ENCODE assay signal across 24 mouse cellular contexts in genomic region chr7:91397827-91398226, GRCm38 (mm10).
A peak's percentile ranks its signal among the peaks of the same experiment; 100 is the strongest.
DNase-seq lines count a peak whose midpoint lies in the region; ATAC-seq and TF ChIP-seq lines count a peak whose summit lies in the region.
"Had no signal": no experiment of that assay in that cellular context is flagged by ENCODE, and none has a peak within 500 bp of the region (broad histone marks: within the 10 kb centered on the region; RNA-seq: fewer than 3 reads in every experiment).

No protein-coding gene starts in this region.

- no peak overlapping the region for H3K4me3 ChIP-seq in forebrain, embryonic 12.5 days (replicated peaks)
- no peak overlapping the region for H3K4me3 ChIP-seq in forebrain, embryonic 16.5 days (replicated peaks; ENCODE audit: low read length)
- no peak overlapping the region for H3K4me3 ChIP-seq in ES-E14 (ENCODE audit: insufficient read depth in 1 of 2, low read depth in 1 of 2, low read length in 2 of 2, poor library complexity in 1 of 2, severe bottlenecking in 1 of 2)
- no peak overlapping the region for H3K4me3 ChIP-seq in lung, adult 2 months (replicated peaks; ENCODE audit: extremely low read depth, low read depth, low read length)
- H3K4me3 ChIP-seq: forebrain, embryonic 10.5 days; heart, adult 2 months; heart, embryonic 10.5 days; heart, embryonic 13.5 days had no signal

- ATAC-seq in forebrain, embryonic 12.5 days (ENCODE audit: low FRiP score): peak; percentile 63; the same call in 1 of the 2 replicates
- ATAC-seq in forebrain, embryonic 16.5 days: no peak
- ATAC-seq: hindbrain, postnatal 0 days; inflammation-experienced regulatory T-cells, adult 6 months; intestine, embryonic 16.5 days had no signal

- H3K9ac ChIP-seq in forebrain, embryonic 12.5 days: no peak overlapping the region
- H3K9ac ChIP-seq in forebrain, embryonic 16.5 days (replicated peaks; ENCODE audit: low read depth, low read length): no peak overlapping the region
- H3K9ac ChIP-seq in ES-E14 (ENCODE audit: insufficient read depth, low read depth, low read length, poor library complexity, severe bottlenecking): no peak overlapping the region
- H3K9ac ChIP-seq: heart, embryonic 13.5 days; hindbrain, embryonic 14.5 days had no signal

- no peaks in the 10 kb centered on the region for H3K36me3 ChIP-seq in forebrain, embryonic 12.5 days (replicated peaks)
- H3K36me3 ChIP-seq in forebrain, embryonic 16.5 days (ENCODE audit: control insufficient read depth, insufficient read depth): no peaks in the 10 kb centered on the region
- H3K36me3 ChIP-seq in ES-E14 (ENCODE audit: control insufficient read depth, insufficient read depth, low read length, poor library complexity, severe bottlenecking): no peaks in the 10 kb centered on the region
- H3K36me3 ChIP-seq: forebrain, embryonic 10.5 days; heart, embryonic 10.5 days; heart, embryonic 13.5 days had no signal

- 0 out of 2 replicates have a peak, but pooled peaks cover 3% of the 10 kb centered on the region for H3K4me1 ChIP-seq in forebrain, embryonic 12.5 days
- H3K4me1 ChIP-seq in forebrain, embryonic 16.5 days (replicated peaks; ENCODE audit: control insufficient read depth, insufficient read depth, low read length): no peaks in the 10 kb centered on the region
- no peaks in the 10 kb centered on the region for H3K4me1 ChIP-seq in ES-E14 (ENCODE audit: control insufficient read depth in 2 of 2, insufficient read depth in 2 of 2, low read length in 2 of 2, poor library complexity in 1 of 2)
- no peaks in the 10 kb centered on the region for H3K4me1 ChIP-seq in lung, adult 2 months (ENCODE audit: control insufficient read depth, insufficient read depth, low read length)
- H3K4me1 ChIP-seq: heart, embryonic 10.5 days; heart, embryonic 13.5 days had no signal

- no peak overlapping the region for H3K4me2 ChIP-seq in forebrain, embryonic 12.5 days
- H3K4me2 ChIP-seq in forebrain, embryonic 16.5 days (ENCODE audit: low read length): no peak overlapping the region
- H3K4me2 ChIP-seq: heart, embryonic 13.5 days; hindbrain, embryonic 14.5 days had no signal

- 8% methylated on average over 3 of the region's 3 CpGs for WGBS in forebrain, embryonic 12.5 days
- WGBS in forebrain, embryonic 16.5 days: 10% methylated on average over 3 of the region's 3 CpGs
- WGBS in lung, adult 2 months: 36% methylated on average over 3 of the region's 3 CpGs

- TF ChIP-seq CTCF in lung, adult 2 months (IDR thresholded peaks at IDR 0.05; ENCODE audit: insufficient read depth, low read length): no peak

- DNase-seq in ES-CJ7 (ENCODE audit: low read depth, low spot score) (peak; percentile 8), ES-E14 (ENCODE audit: low read depth, low spot score) (peak; percentile 4)
- DNase-seq in lung, adult 2 months: no peak
- DNase-seq in right cerebral cortex, adult 2 months (ENCODE audit: low spot score in 2 of 2): no peak
- DNase-seq: adrenal gland, postnatal 10 days; adrenal gland, postnatal 36 days; cerebellum, adult 18-20 months; cerebellum, adult 9-10 months; cerebellum, postnatal 25 days; gastrocnemius, postnatal 10 days; gastrocnemius, postnatal 36 days; heart, adult 2 months; heart, postnatal 14 days; heart, postnatal 4 days; kidney, adult 18-20 months had no signal

- no peak overlapping the region for H3K27ac ChIP-seq in forebrain, embryonic 12.5 days
- H3K27ac ChIP-seq in forebrain, embryonic 16.5 days (ENCODE audit: low read length): no peak overlapping the region
- no peak overlapping the region for H3K27ac ChIP-seq in ES-E14 (ENCODE audit: insufficient read depth, low read depth, low read length, poor library complexity, severe bottlenecking)
- H3K27ac ChIP-seq: forebrain, embryonic 10.5 days; heart, adult 2 months; heart, embryonic 10.5 days; heart, embryonic 13.5 days; hindbrain, embryonic 14.5 days; hindbrain, postnatal 0 days had no signal

- H3K27me3 ChIP-seq in forebrain, embryonic 12.5 days: no peaks in the 10 kb centered on the region
- no peaks in the 10 kb centered on the region for H3K27me3 ChIP-seq in forebrain, embryonic 16.5 days (replicated peaks; ENCODE audit: control insufficient read depth, insufficient read depth, low read length)
- H3K27me3 ChIP-seq: heart, embryonic 13.5 days had no signal

- TF ChIP-seq POLR2A in lung, adult 2 months (IDR thresholded peaks at IDR 0.05; ENCODE audit: borderline replicate concordance, extremely low read depth, low read depth, low read length): no peak

- H3K9me3 ChIP-seq in forebrain, embryonic 12.5 days: no peaks in the 10 kb centered on the region
- H3K9me3 ChIP-seq in forebrain, embryonic 16.5 days (ENCODE audit: control insufficient read depth, low read length): no peaks in the 10 kb centered on the region
- no peaks in the 10 kb centered on the region for H3K9me3 ChIP-seq in ES-E14 (ENCODE audit: control insufficient read depth, insufficient read depth, low read depth, low read length)
- H3K9me3 ChIP-seq: forebrain, embryonic 10.5 days; heart, embryonic 10.5 days; heart, embryonic 13.5 days had no signal

- in situ Hi-C loops in ES-E14 (cut with MboI; ENCODE audit: low sequenced_read_pairs in 2 of 2, unreplicated experiment in 2 of 2): no loop called here

TF ChIP-seq in ES-E14, 5 proteins besides CTCF, POLR2A, EP300 and RAD21:
- TF ChIP-seq HCFC1 (IDR thresholded peaks at IDR 0.05; ENCODE audit: borderline replicate concordance, insufficient read depth, low read length): no peak
- TF ChIP-seq CHD2 (IDR thresholded peaks at IDR 0.05; ENCODE audit: low read depth, low read length): no peak
- no peak for TF ChIP-seq MAFK (IDR thresholded peaks at IDR 0.05; ENCODE audit: insufficient read depth, low read depth, low read length)
- no peak for TF ChIP-seq ZC3H11A (IDR thresholded peaks at IDR 0.05; ENCODE audit: borderline replicate concordance, low read depth, low read length)
- no peak for TF ChIP-seq ZNF384 (IDR thresholded peaks at IDR 0.05; ENCODE audit: low read depth, low read length)

Comparison
In these comparisons a context has a peak if more than half of its experiments do, and no peak if none do; other contexts are left out.
1. DNase-seq: peak in ES-CJ7 (single experiment) and ES-E14 (single experiment); none in lung, adult 2 months (single experiment) and right cerebral cortex, adult 2 months (0 of 2).